In the genomic region with DNA sequence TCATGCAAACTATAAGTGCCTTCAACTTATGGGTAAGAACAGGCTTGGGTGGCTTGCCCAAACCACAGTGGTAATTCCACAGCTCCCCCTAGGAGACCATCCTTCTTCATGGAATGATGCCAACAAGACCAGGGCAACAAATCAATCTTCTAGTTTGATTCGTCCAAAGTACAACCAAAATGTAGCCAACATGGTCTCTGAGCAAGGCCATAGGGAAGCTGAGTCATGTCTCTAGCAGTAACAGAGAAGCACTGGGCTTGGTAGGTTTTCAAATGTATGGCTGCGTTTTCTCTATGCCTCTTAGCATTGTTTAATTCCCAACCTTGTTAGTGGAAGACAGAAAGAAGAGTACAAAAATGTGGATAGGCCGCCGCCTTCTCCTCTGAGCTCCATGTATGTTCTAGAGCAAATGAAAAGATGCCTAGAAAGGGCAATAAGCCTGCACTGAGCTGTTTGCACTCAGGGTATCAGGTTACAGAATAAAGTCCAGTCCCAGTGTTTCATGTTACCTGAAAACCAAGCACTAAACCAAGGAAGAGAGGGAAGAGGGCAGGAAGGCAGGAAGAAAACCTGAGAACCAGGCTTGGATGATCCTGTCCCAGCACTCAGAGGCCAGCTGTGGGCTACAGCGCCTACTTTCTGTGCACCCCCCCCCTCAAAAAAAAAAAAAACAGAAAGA, we compare ENCODE assay signal across 15 mouse cellular contexts.
DNase-seq lines count a peak whose midpoint lies in the region; ATAC-seq and TF ChIP-seq lines count a peak whose summit lies in the region.
"Had no signal": no experiment of that assay in that cellular context is flagged by ENCODE, and none has a peak within 500 bp of the region (broad histone marks: within the 10 kb centered on the region; RNA-seq: fewer than 3 reads in every experiment).

No protein-coding gene starts in this region.

- no peak overlapping the region for H3K4me3 ChIP-seq in hindbrain, embryonic 10.5 days
- no peak overlapping the region for H3K4me3 ChIP-seq in hindbrain, embryonic 14.5 days (replicated peaks; ENCODE audit: low read length)
- no peak overlapping the region for H3K4me3 ChIP-seq in lung, postnatal 0 days (ENCODE audit: low read depth, low read length)
- no peak overlapping the region for H3K4me3 ChIP-seq in limb, embryonic 11.5 days (ENCODE audit: low read depth, low read length)
- H3K4me3 ChIP-seq in stomach, postnatal 0 days (ENCODE audit: low read depth, low read length) = no peak overlapping the region
- H3K4me3 ChIP-seq in forebrain, embryonic 15.5 days = no peak overlapping the region
- H3K4me3 ChIP-seq: neural tube, embryonic 15.5 days had no signal

- TF ChIP-seq EP300 in lung, postnatal 0 days (IDR thresholded peaks at IDR 0.05) = no peak
- no peak for TF ChIP-seq EP300 in stomach, postnatal 0 days (optimal IDR thresholded peaks at IDR 0.05)

- no peaks in the 10 kb centered on the region for H3K9me3 ChIP-seq in hindbrain, embryonic 10.5 days
- no peaks in the 10 kb centered on the region for H3K9me3 ChIP-seq in hindbrain, embryonic 14.5 days (ENCODE audit: control insufficient read depth, low read length)
- H3K9me3 ChIP-seq in lung, postnatal 0 days (ENCODE audit: low read length) = no peaks in the 10 kb centered on the region
- no peaks in the 10 kb centered on the region for H3K9me3 ChIP-seq in limb, embryonic 11.5 days (ENCODE audit: control insufficient read depth, low read length)
- H3K9me3 ChIP-seq in stomach, postnatal 0 days (ENCODE audit: control insufficient read depth, low read length) = no peaks in the 10 kb centered on the region
- no peaks in the 10 kb centered on the region for H3K9me3 ChIP-seq in forebrain, embryonic 15.5 days
- H3K9me3 ChIP-seq: neural tube, embryonic 15.5 days had no signal

- peaks cover 35% of the 10 kb centered on the region for H3K4me1 ChIP-seq in hindbrain, embryonic 10.5 days (replicated peaks)
- peaks cover 24% of the 10 kb centered on the region for H3K4me1 ChIP-seq in hindbrain, embryonic 14.5 days (replicated peaks; ENCODE audit: control insufficient read depth, insufficient read depth, low read length)
- peaks cover 22% of the 10 kb centered on the region; the same call in 1 of the 2 replicates for H3K4me1 ChIP-seq in lung, postnatal 0 days (ENCODE audit: insufficient read depth, low read depth, low read length)
- H3K4me1 ChIP-seq in limb, embryonic 11.5 days (ENCODE audit: control insufficient read depth, insufficient read depth, low read length) = peaks cover 21% of the 10 kb centered on the region
- H3K4me1 ChIP-seq in stomach, postnatal 0 days (replicated peaks; ENCODE audit: control insufficient read depth, insufficient read depth) = peaks cover 16% of the 10 kb centered on the region
- H3K4me1 ChIP-seq in forebrain, embryonic 15.5 days = peaks cover 17% of the 10 kb centered on the region

- no peak overlapping the region for H3K4me2 ChIP-seq in hindbrain, embryonic 14.5 days (replicated peaks)
- no peak overlapping the region for H3K4me2 ChIP-seq in lung, postnatal 0 days (replicated peaks; ENCODE audit: low read depth, low read length)
- no peak overlapping the region for H3K4me2 ChIP-seq in limb, embryonic 11.5 days (ENCODE audit: low read depth, severe bottlenecking)
- no peak overlapping the region for H3K4me2 ChIP-seq in stomach, postnatal 0 days (replicated peaks; ENCODE audit: low read depth)
- H3K4me2 ChIP-seq in forebrain, embryonic 15.5 days (replicated peaks) = no peak overlapping the region
- H3K4me2 ChIP-seq: neural tube, embryonic 15.5 days had no signal

- no peak for ATAC-seq in hindbrain, embryonic 14.5 days (ENCODE audit: low FRiP score)
- peak; percentile 35 for ATAC-seq in lung, postnatal 0 days
- ATAC-seq in limb, embryonic 11.5 days (ENCODE audit: insufficient number of reproducible peaks, low FRiP score, low TSS enrichment, low read depth) = peak; percentile 67; the same call in 1 of the 2 replicates
- ATAC-seq in stomach, postnatal 0 days (ENCODE audit: low FRiP score, low TSS enrichment) = peak; percentile 73
- ATAC-seq in forebrain, embryonic 15.5 days (replicated peaks) = no peak
- ATAC-seq: CD4-positive, CD25-positive, alpha-beta regulatory T cell, adult 4 months; midbrain, embryonic 16.5 days; Patski had no signal

- no peak for DNase-seq in hindbrain, embryonic 10.5 days (ENCODE audit: low spot score)
- no peak for DNase-seq in hindbrain, embryonic 14.5 days (ENCODE audit: low spot score)
- DNase-seq in lung, postnatal 0 days (ENCODE audit: low spot score) = no peak
- DNase-seq in lung, postnatal 10 days = no peak
- no peak for DNase-seq in limb, embryonic 11.5 days (ENCODE audit: low spot score)
- no peak for DNase-seq in stomach, postnatal 0 days (ENCODE audit: low spot score)
- no peak for DNase-seq in gastrocnemius, postnatal 4 days (ENCODE audit: low spot score in 2 of 2)
- DNase-seq: cerebellum, adult 9-11 months; lung, postnatal 14 days; thymus, postnatal 4 days had no signal

- no peak for TF ChIP-seq CTCF in lung, postnatal 0 days (IDR thresholded peaks at IDR 0.05)
- TF ChIP-seq CTCF in stomach, postnatal 0 days (IDR thresholded peaks at IDR 0.05; ENCODE audit: low read depth) = no peak

- H3K36me3 ChIP-seq in hindbrain, embryonic 10.5 days = no peaks in the 10 kb centered on the region
- H3K36me3 ChIP-seq in hindbrain, embryonic 14.5 days (replicated peaks; ENCODE audit: control insufficient read depth, insufficient read depth) = no peaks in the 10 kb centered on the region
- no peaks in the 10 kb centered on the region for H3K36me3 ChIP-seq in lung, postnatal 0 days (ENCODE audit: insufficient read depth, low read length)
- no peaks in the 10 kb centered on the region for H3K36me3 ChIP-seq in limb, embryonic 11.5 days (ENCODE audit: control insufficient read depth, insufficient read depth, low read length)
- H3K36me3 ChIP-seq in stomach, postnatal 0 days (ENCODE audit: control insufficient read depth, insufficient read depth, low read length) = no peaks in the 10 kb centered on the region
- H3K36me3 ChIP-seq in forebrain, embryonic 15.5 days = no peaks in the 10 kb centered on the region
- H3K36me3 ChIP-seq: neural tube, embryonic 15.5 days had no signal

- H3K27ac ChIP-seq in hindbrain, embryonic 10.5 days = peak overlapping the region; percentile 40; the same call in 1 of the 2 replicates
- H3K27ac ChIP-seq in hindbrain, embryonic 14.5 days = no peak overlapping the region
- no peak overlapping the region for H3K27ac ChIP-seq in lung, postnatal 0 days (ENCODE audit: low read length)
- H3K27ac ChIP-seq in limb, embryonic 11.5 days (replicated peaks; ENCODE audit: low read depth, low read length) = no peak overlapping the region
- peak overlapping the region; percentile 20; the same call in 1 of the 2 replicates for H3K27ac ChIP-seq in stomach, postnatal 0 days (replicated peaks)
- no peak overlapping the region for H3K27ac ChIP-seq in forebrain, embryonic 15.5 days (replicated peaks)
- H3K27ac ChIP-seq: neural tube, embryonic 15.5 days had no signal

- 84% methylated on average over 5 of the region's 5 CpGs for WGBS in hindbrain, embryonic 10.5 days
- WGBS in hindbrain, embryonic 14.5 days = 88% methylated on average over 5 of the region's 5 CpGs
- WGBS in lung, postnatal 0 days = 62% methylated on average over 5 of the region's 5 CpGs
- WGBS in limb, embryonic 11.5 days = 62% methylated on average over 5 of the region's 5 CpGs
- WGBS in stomach, postnatal 0 days = 50% methylated on average over 5 of the region's 5 CpGs
- WGBS in forebrain, embryonic 15.5 days = 85% methylated on average over 5 of the region's 5 CpGs

- H3K9ac ChIP-seq in hindbrain, embryonic 14.5 days = no peak overlapping the region
- H3K9ac ChIP-seq in lung, postnatal 0 days (replicated peaks; ENCODE audit: low read depth) = no peak overlapping the region
- H3K9ac ChIP-seq in limb, embryonic 11.5 days (ENCODE audit: low read length) = no peak overlapping the region
- no peak overlapping the region for H3K9ac ChIP-seq in stomach, postnatal 0 days (ENCODE audit: low read length)
- no peak overlapping the region for H3K9ac ChIP-seq in forebrain, embryonic 15.5 days (replicated peaks)
- H3K9ac ChIP-seq: neural tube, embryonic 15.5 days had no signal

- H3K27me3 ChIP-seq in hindbrain, embryonic 10.5 days (ENCODE audit: insufficient read depth, poor library complexity, severe bottlenecking) = no peaks in the 10 kb centered on the region
- no peaks in the 10 kb centered on the region for H3K27me3 ChIP-seq in hindbrain, embryonic 14.5 days (ENCODE audit: control insufficient read depth, insufficient read depth, low read length)
- H3K27me3 ChIP-seq in lung, postnatal 0 days (replicated peaks; ENCODE audit: insufficient read depth, low read length) = no peaks in the 10 kb centered on the region
- no peaks in the 10 kb centered on the region for H3K27me3 ChIP-seq in limb, embryonic 11.5 days (ENCODE audit: control insufficient read depth, insufficient read depth, low read length)
- no peaks in the 10 kb centered on the region for H3K27me3 ChIP-seq in stomach, postnatal 0 days (ENCODE audit: control insufficient read depth, insufficient read depth, low read length)
- no peaks in the 10 kb centered on the region for H3K27me3 ChIP-seq in forebrain, embryonic 15.5 days
- H3K27me3 ChIP-seq: neural tube, embryonic 15.5 days; Patski had no signal

Comparison
In these comparisons a context has a peak if more than half of its experiments do, and no peak if none do; other contexts are left out.
1. H3K27ac ChIP-seq: peak in hindbrain, embryonic 10.5 days (single experiment) and stomach, postnatal 0 days (single experiment); none in hindbrain, embryonic 14.5 days (single experiment), lung, postnatal 0 days (single experiment), limb, embryonic 11.5 days (single experiment) and forebrain, embryonic 15.5 days (single experiment).
2. ATAC-seq: peak in lung, postnatal 0 days (single experiment), limb, embryonic 11.5 days (single experiment) and stomach, postnatal 0 days (single experiment); none in hindbrain, embryonic 14.5 days (single experiment) and forebrain, embryonic 15.5 days (single experiment).